Mouse (Mus musculus) heart, postnatal 0 days (tissue): ENCODE results near the gene Nphp3.

Source experiments
- CTCF ChIP-seq: IDR thresholded peaks from 2 replicates; pipeline ENCODE4 v1.5.1; 2016; ENCODE audit warnings: antibody characterized with exemption, control low read depth, low read depth
- EP300 ChIP-seq: IDR thresholded peaks from 2 replicates; pipeline ENCODE4 v1.6.1; 2016; ENCODE audit warnings: antibody characterized with exemption, low read depth

DNA sequence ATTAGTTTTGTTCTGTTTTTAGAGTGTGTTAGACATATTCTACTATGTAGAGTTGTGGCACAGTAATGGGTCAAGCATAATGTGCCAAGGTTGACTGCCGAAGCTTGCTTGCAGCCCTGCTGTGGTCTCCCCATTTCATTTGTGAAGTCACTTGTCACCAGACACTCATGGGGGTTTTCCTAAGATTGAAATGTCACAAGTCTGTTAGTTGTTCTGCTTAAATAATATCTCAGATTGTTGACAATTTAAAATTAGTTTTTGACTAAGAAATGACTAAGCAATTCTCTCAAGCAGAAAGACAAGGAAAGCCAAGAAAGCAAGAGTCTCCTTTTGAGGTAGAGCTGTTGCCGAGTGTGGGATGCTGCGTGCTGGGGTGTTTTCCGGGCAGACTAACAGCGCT, 90.6 kb downstream of the Nphp3 start:
- TF ChIP-seq CTCF (no peak), EP300 (no peak)
